Mouse (Mus musculus): ENCODE data around the gene Hist2h2aa2. TPM values are rescaled to one million over a fixed set of nuclear protein-coding genes. Genes with fewer than 3 reads are reported as not detected.
"Not testable (repeated sequence)": the region's sequence is repeated elsewhere in the genome, so short reads cannot be mapped to it uniquely, and the experiment has no call there.

The Hist2h2aa2 gene
- polyA plus RNA-seq, 2 experiments from 2014 or later: 86.9 TPM; not detected in 1

DNA sequence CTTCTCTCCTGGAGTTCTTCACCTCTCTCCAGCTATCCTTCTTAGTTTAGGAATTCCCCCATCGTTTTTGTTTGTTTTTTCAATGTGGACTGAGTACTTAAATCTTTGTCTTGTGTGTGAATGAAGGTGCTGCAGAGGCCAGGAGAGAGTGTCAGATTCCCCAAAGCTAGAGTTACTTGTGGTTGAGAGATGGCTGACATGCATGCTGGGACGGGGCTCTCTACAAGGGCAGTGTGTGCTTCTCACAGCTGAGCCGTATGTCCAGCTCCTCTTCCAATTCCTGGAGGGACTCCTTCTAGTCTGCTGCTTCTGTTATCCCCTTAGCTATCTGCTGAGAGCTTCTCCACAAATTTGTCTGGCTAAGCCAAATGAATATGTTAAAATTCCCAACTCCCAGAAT, 4.2 kb downstream of the Hist2h2aa2 start:
- no peak for ATAC-seq

DNA sequence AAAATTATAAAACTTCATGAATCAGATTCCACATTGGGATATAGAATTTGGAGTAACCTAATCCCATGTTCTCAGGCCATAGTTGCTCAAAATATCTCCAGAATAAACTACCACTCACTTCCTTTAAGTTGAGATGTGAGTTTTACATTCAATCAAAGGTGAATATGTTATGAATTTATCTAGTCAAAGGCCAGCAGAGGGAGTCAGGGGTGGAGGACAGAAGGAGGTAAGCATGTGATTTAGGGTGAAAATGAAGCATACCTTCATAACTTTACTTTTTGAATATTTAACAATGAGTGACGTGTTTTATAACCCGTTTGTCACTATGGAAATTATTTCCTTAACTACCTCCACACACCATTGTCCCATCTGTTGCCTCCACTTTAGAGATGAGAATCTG, 5.2 kb downstream of the Hist2h2aa2 start:
- no peak for ATAC-seq

DNA sequence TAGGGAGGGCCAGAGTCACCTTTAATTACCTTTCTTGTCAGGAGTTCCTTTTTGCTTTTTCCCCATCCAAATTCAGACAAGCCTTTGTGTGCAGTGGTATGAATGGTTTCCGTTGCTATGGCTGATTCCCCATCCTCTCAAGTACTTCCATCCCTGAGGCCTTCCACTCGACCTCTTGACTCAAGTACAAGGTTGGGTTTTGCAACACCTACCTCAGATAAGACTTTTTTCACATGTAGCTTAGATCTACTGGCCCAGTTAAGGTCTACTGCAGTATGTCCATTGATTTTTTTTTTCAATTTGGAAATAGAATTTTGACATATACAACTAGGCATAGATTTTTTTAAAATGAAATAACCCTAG, 8.3 kb downstream of the Hist2h2aa2 start:
- no peak for ATAC-seq

DNA sequence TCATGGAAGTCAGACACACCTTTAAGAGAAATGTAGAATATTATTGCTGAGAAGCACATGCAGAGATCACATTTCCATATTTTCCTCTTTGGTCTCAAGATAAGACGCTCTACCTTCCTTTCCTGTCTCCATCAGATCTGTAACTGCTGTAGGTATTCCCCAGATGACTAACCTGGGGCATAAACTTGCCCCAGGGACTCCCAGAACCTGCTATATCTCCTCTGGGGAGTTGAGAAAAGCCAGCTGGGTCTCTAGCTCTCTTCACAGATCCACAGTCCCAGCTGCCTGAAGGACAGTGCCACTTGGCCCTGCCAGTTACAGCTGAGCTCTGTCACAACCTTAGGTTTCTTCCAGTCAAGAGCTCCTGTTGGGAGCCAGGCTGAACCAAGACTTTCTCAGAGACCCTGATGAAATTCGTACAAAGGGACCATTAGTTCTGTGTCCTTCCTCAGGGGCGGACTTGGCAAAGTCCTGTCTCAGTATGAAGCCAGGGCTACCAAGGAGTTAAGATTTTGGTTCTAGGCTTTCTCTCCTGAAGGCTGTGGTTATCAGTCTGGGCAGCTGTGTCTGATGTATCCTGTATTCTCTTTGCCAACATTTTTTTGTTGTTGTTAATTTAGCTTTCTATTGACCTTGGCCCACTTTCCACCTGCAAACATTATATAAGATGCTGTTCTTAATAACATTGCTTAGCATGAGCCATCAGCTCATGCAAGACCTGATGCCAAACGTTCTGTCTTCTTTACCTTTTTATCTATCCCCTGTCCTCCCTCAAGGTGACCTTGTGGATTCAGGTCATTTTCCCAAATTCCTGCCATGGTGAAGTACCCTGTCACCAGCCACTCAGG, 8.9 kb downstream of the Hist2h2aa2 start:
- ATAC-seq: no peak

DNA sequence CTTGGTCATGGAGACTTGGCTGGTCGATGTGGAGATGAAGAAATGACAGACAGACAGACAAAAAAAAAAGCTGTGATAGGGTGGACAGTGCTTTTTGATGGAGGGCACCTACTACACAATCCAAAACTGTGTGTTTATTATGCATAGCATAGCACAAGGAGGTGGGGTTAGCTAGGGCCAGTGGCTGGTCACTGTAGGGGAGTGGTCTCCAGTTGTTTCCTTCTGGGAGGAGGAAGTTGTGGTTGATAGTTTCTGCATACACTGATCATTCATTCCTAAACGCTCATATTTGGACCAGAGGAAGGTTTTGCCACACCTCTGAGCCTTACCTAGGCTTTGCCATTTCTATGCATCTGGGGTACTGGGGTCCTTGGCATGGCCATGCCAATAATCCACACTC, 9.7 kb downstream of the Hist2h2aa2 start:
- ATAC-seq: no peak

DNA sequence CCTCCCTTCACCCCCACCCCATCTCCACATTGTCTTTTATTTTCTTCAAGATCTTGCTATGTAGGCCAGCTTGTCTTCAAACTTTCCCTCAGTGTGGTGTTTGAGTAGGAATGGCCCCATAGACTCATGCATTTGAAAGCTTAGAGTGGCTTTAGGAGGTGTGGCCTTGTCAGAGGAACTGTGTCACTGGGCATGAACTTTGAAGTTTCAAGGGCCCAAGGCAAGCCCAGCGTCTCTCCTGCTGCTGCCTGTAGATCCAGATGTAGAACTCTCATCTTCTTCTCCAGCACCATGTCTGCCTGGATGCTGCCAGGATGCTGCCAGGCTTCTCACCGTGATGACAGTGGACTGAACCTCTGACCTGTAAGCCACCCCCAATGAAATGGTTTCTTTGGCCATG, 11.2 kb downstream of the Hist2h2aa2 start:
- no peak for ATAC-seq

DNA sequence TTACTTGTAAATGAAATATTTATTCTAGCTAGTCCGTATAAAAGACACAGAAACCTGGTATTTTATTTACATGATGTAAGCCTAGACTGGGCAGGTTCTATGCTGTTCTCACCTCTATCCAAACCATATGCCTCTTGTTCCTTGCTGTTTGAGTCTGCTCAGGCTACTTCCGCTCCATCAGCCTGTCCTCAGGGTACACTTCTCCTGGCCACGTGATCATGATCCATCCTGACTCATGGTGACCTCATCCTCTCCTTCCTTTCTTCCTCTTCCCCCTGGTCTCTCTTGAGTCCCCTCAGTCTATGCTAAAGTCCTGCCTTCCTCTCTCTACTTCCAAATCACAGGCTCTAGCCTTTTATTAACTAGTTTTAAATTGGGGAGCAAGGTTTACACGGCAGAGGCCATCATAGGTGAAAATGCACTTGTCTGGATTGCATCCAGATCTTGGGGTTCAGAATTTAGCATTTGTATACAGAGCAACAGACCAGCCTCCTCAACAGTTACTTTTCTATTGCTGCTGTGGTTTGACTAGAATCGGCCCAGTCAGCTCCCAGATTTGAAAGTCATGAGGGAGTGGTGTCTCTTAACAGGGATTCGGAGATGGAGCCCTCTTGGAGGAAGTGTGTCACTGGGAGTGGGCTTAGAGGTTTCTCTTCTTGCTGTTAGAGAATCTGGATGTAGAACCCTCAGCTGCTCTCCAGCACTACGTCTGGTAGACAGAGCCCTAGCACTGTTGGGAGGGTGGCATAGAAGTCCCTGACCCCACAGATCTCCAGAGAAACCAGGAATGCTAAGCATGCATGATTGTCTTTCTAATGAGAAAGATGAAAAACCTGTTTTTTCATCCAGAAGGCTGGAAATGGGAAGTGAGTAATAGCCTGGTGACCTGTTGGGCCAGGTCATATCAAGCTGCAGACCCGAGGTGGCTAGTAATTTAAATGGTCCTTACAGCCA, 13.1 kb downstream of the Hist2h2aa2 start:
- ATAC-seq: no peak

DNA sequence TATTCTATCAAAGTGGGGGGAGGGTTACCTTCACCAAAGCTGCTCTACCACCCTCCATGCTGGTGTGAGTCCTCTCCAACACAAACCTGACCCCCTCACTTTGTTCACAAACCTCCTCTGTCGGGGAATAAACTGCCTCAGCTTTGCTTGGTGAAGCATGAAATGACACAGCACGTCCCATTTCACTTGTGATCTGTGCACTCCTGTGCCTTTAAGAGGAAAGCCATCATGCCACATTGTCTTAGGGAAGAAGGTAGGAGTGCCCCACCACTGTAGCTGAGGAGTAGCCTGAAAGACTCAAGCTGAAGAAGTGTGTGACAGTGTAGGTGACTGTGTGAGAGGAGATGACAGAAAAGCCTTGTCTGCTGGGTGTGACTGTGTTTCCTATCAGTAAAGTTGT, 14.7 kb downstream of the Hist2h2aa2 start:
- ATAC-seq: no peak

DNA sequence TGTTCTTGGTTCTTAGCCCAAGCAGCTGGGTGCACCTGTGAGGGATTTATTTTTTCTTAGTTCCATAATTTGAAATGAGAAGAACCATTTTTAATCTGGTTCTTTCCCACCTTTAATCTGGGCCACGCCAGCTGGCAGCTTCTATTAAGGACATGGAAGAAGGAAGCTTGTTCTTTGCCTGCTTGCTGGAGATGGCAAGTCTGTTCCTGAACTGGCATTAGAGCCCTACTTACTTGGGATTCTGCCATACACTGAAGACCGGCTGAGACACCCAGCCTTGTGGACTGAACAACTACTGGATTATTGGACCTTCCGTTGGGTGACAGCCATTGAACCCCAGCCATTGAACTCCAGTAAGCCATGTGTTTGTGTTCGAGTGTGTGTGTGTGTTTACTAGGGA, 17.3 kb downstream of the Hist2h2aa2 start:
- ATAC-seq: no peak

DNA sequence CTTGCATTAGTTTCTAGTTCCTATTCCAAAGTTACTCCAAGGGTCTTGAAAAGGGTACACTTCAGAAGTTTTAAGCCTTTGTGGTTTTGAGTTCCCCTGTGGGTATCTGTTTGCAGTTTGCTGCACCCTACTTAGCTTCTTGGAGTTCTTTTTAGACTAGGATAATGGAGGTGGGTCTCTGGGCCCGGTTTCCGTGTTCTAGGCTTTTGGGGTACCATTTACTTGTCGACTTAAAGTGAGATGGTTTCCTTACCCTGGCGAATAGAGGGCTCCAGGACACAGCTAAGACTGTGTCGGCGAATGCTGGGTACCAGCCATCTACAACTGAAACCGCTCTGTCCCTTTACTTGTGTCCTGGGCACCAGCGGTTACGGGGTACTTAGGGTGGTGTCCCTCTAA, 18.4 kb downstream of the Hist2h2aa2 start:
- ATAC-seq: no peak

DNA sequence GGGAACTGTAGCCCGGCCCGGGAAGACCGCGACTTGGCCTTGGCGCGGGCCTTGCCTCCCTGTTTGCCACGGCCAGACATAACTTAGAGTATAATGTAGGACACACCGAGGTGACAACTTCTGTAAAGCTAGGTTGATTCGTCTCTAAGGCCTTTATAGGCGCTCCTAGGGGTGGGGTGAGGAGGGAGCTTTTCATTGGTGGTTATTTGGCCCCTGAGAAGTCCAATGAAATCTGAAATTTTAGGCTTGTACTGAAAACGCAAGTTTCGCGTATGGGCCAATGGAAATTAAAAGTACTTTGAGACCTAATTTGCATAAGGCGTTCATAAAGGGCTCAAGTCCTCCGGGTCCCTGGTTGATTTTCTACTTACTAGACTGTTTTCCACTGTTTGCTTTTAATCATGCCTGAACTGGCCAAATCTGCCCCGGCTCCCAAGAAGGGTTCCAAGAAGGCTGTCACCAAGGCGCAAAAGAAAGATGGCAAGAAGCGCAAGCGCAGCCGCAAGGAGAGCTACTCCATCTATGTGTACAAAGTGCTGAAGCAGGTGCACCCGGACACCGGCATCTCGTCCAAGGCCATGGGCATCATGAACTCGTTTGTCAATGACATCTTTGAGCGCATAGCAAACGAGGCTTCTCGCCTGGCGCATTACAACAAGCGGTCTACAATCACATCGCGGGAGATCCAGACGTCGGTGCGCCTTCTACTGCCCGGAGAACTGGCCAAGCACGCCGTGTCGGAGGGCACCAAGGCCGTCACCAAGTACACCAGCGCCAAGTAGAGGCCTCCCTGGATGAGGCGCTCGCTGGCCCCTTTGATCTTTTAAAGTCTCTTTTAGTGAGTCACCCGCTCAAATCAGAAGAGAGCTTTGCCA, 19.1 kb downstream of the Hist2h2aa2 start, which contains the start of the genes Hist2h2ac and Hist2h2be:
TSS of gene Hist2h2ac (minus strand) at position 116 of the 875 bp plus-strand sequence.
TSS of gene Hist2h2be (plus strand) at position 355 of the 875 bp plus-strand sequence.
- ATAC-seq: peak; percentile 75

DNA sequence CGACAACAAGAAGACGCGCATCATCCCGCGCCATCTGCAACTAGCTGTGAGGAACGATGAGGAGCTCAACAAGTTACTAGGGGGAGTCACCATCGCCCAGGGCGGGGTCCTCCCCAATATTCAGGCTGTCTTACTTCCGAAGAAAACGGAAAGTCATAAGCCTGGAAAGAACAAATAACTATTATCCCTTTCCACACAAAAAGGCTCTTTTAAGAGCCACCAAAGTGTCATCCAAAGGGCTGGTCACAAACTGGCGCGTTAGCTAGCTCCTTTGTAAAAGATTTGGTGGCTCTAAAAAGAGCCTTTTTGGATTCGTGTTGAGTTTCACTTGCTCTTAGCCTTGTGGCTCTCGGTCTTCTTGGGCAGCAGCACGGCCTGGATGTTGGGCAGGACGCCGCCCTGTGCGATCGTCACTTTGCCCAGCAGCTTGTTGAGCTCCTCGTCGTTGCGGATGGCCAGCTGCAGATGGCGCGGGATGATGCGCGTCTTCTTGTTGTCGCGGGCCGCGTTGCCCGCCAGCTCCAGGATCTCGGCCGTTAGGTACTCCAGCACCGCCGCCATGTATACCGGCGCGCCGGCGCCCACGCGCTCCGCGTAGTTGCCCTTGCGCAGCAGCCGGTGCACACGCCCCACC, 19.8 kb downstream of the Hist2h2aa2 start:
- ATAC-seq: peak; percentile 0

DNA sequence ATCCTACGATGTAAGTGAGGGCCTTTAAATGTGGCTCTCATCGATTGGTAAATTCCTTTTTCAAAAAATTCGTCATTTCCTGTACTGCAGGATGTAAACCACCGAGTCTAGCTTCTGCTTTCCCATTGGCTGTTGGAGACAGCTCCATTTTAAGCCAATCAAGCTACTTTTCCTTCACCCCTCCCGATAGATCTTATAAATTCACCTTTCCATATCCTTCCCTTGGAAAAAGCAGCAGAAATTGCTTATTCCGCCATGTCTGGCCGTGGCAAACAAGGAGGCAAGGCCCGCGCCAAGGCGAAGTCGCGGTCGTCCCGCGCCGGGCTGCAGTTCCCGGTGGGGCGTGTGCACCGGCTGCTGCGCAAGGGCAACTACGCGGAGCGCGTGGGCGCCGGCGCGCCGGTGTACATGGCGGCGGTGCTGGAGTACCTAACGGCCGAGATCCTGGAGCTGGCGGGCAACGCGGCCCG, 20.4 kb downstream of the Hist2h2aa2 start, which contains the start of the genes Bola1 and Hist2h2ab:
TSS of gene Bola1 (minus strand) at position 49 of the 470 bp plus-strand sequence.
TSS of gene Hist2h2ab (plus strand) at position 205 of the 470 bp plus-strand sequence.
- ATAC-seq: peak; percentile 70

DNA sequence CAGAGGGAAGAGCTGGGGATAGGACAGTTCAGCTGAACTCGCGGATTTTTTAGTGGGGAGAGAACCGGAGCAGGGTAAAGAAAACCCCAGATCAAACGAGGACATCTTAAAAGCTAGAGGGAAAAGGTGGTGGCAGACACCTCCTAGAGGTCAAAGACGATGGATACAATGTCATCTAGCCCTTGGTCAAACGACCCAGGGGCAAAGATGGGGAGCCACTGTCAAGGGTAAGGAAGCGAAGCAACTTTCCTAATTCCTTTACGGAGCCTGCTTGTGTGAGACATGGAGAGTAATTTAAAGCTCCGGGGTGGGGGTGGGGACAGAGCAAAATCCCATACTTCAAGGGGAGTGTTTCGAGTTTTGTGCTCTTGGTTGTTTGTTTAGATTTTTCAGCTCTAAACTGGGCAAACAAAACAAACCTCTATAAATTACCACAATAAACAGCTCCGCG, 20.9 kb downstream of the Hist2h2aa2 start:
- peak; percentile 13 for ATAC-seq

DNA sequence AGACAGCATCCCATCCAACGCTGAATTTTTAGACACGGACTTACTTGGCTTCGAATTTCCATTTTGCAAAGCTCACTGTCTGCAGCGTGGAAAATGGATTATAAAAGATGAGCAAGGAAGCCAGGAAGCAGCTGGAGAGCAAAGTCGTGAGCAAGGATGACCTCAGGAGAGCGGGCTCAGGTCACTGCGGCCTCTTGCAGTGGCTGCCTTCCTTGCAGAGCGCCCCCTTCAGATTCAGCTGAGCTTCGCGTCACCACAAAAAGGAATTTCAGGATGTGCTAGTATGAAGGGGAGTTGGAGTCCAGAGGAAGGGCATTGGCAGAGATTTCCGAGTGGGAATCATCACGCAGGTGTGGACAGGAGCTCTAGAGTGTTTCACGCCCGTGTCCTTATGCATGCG, 30.8 kb downstream of the Hist2h2aa2 start:
- ATAC-seq: no peak

DNA sequence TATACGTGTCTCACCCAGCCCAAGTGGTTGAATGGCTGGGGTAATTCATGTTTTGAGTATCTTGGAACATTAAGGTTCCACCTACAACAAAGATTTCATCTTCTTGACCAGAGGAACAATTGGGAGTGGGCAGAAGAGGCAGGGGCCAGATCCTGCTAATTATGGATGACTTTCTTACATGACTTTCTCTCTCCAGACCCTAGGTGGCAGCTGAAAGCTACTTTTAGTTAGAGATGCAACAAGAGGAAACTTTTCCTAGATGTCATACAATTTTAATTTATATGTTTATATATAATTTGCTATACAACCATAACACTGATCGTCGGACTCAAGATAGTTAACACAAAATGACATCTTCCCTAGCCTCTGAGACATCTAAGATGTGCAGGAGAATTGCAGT, 32.3 kb downstream of the Hist2h2aa2 start:
- no peak for ATAC-seq

DNA sequence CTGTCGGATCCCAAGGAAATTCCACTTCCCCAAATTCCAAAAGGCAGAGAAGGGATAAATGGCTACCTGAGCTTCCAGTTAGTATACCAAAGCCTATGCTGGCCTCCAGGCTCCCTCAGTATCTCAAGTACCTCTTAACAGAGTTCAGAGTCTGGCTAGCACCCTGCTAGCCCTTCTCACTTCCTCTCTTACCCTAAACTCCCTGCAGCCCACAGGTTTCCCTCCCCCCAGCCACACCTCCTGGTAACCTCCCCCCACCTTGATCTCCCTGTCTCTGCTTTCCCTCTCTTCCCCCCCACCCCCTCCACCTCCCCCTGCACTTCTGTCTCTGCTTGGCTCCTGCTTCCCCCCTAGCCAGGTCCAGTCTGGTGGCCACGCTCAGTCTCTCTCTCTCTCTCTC, 40.3 kb downstream of the Hist2h2aa2 start:
- no peak for ATAC-seq

DNA sequence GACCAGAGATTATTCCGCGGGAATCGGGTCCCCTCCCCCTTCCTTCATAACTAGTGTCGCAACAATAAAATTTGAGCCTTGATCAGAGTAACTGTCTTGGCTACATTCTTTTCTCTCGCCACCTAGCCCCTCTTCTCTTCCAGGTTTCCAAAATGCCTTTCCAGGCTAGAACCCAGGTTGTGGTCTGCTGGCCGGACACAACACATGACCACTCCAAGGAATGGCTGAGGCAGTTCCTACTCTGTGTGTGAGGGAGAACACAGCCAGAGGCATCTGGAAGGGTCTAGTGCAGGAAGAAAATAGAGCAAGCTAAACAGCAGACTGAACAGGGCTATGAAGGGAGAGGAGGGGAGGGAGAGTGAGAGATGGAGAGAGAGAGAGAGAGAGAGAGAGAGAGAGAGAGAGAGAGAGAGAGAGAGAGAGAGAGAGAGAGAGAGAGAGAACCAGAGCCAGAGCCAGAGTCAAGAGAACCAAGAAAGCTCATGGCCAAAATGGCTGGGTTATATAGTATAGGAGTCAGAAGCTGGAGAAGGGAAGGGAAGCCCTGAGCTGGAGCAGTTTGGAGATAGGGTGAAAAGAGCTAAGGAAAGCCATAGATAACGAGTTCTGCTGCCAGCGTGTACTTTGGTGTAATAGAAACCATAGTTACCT, 41.4 kb downstream of the Hist2h2aa2 start:
- not testable (repeated sequence) for ATAC-seq

DNA sequence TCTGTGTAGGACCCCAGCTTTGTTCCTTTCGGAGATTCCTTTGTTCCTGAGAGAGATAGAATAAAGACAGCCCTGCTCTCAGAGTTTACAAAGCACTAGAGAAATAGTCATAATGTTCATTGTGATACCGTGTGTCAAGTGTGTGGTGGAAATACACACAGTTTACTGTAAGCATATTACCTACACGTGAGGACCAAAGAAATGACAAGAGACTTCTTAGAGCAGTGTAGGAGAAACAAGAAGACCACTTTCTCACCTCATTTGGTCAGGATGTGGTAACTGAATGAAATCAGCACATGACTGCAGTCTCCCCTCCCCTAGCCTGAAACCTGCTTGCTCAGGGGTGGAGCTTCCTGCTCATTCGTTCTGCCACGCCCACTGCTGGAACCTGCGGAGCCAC, 41.9 kb downstream of the Hist2h2aa2 start:
- peak; percentile 82 for ATAC-seq

DNA sequence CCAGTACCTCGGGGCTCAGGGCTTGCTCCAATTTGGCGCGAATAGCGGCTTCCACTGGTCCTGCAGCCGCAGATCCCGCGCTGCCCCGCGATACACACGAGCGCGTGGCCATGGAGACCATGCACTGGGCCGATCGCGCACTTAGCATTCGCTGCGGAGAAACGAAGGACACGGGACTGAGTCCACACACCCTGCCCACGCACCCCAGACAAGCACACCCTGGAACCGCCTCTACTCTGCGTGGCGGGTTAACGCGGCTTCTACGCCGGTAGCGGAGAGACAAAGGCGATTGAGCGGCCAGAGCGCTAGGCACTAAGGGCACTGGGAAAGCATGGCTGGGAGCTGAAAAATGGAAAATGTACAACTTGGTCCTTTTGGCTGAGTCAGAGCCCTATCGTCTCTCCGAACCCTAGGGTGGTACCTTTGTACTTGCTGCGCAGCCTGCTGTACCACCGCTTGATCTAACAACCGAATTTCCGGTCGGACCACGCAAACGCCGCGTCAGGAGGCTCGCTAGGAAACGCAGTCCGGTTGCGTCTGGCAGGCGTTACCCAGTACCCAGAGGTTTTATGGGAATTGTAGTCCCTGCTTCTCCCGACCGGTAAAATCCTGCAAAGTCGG, 42.8 kb downstream of the Hist2h2aa2 start:
- peak; percentile 80 for ATAC-seq
